Mouse (Mus musculus): Measurements from ENCODE around the gene Dclre1c.
"Not testable (repeated sequence)": the region's sequence is repeated elsewhere in the genome, so short reads cannot be mapped to it uniquely, and the experiment has no call there.

The Dclre1c gene

DNA sequence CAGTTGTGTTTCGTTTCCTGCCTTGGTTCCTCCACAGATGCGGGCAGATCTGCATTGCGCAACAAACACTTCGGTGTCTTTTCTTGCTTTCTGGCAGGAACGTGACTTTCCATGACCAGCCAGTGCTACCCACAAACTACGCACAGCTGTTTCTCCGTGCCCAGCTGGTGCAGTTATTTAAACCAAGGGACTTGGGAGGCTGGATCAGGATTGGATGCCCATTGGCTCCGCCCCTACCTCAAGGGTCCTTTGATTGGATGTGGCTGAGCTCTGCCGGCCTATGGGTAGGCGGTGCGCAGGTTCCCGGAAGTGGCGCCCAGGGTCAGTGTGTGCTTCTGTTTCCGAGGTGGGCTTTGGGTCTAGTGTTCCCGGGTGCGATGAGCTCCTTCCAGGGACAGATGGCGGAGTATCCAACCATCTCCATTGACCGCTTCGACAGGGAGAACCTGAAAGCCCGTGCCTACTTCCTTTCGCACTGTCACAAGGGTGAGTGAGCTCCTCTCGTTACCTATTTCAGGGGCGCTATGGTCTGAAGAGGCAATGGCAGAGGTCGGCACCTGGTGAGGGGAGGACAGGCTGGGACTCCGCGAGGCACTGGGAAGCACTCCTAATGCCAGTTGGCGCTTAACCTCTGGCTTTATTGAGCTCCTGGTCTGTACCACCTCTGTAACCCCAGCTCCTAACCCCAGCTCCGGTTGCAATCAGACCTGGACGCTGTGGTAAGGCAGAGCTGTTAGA, at the start of gene Dclre1c:
Gene Dclre1c (plus strand): TSS at position 291 of the 738 bp plus-strand sequence.
- DNase-seq (ENCODE audit: low read depth, low spot score) = peak; percentile 79

DNA sequence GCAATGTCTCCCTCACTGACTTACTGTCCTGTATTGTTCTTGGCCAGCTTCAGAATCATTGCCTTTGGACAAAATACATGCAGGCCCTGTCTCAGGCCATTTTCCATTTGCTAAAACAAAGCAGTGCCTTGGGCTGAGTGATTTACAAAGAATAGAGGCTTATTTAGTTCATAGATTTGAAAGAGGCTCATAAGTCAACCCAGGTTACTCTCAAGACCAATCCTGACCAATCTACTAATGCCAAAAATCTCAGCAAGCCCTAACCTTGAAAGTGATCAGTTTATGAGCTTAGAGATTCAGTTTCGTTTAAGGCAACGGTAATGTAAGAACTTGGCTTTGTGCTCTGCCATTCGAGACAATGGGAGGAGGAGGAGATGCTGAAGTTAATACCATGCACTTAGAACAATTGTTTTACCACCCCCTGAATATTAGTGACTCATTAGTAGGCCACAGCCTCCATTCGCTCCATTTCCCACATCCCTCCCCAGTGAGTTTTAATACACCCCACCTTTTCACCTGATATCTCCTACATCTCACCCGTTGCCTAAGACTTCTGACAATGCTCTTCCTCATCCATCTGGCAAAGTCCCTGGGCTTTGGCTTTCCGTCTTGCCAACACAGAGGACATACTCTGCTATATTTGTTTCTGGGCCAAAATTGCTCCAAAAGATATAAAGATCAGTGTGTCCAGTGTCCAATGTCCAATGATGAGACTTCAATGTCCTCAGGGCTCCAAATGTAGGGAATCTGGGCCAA, 36.6 kb upstream of the Dclre1c start:
- DNase-seq (ENCODE audit: low read depth, low spot score) = no peak

DNA sequence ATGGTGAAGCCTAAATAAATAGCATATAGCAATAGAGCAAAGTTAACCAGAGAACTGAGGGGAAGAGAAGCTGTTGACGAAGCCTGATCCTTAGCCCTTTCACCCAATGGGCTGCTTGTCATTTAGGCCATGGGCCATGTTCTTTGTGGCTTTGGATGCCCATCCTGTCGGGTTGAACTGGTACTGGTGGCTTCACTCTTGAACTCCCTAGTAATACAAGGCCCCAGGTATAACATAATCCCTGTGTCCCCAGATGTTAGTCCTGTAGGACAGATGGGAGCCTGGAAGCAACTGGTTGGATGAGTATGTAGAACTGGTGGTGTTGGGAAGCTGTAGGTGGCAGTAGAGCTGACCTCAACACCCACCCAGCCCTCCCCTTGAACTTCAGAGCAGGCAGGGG, 32.0 kb upstream of the Dclre1c start:
- no peak for DNase-seq (ENCODE audit: low read depth, low spot score)

DNA sequence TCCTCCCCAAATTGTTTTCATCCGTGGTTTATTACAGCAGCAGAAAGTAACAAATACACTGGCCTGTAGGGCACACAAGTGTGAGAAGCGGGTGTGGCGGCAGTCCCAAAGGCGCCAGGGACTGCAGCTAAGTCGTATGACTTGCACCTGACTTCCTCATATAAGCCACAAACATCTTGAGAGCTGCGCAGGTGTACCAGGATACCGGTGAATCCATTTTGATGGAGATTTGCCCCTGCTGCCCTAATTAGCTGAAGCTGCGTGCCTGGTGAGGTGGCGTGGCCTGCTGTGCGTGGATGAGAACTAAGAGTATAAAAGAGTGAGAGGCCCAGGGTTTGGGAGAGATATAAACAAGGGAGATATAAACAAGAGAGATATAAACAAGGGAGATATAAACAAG, 26.8 kb upstream of the Dclre1c start, which contains the start of gene Olah:
Gene Olah (minus strand): TSS at position 101 of the 400 bp plus-strand sequence.
- DNase-seq (ENCODE audit: low read depth, low spot score) = not testable (repeated sequence)

DNA sequence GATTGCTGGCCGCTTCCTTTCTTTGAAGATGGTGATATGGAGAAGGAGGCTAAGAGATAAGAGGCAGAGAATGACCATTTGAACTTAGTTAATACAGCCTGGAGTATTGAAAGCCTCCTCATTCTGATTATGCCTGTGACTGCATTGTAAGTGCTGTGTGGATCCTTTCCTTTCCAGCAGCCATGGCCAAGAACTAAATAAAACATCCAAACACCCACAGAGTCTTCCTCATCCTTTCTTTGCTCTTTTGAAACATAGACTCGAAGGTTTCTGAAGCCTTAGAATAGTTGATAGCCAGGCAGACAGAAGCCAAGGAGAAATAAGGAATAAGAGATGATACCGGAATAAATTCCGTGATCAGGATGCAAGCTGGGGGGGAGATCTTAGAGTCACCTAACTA, 17.9 kb upstream of the Dclre1c start:
- no peak for DNase-seq (ENCODE audit: low read depth, low spot score)

DNA sequence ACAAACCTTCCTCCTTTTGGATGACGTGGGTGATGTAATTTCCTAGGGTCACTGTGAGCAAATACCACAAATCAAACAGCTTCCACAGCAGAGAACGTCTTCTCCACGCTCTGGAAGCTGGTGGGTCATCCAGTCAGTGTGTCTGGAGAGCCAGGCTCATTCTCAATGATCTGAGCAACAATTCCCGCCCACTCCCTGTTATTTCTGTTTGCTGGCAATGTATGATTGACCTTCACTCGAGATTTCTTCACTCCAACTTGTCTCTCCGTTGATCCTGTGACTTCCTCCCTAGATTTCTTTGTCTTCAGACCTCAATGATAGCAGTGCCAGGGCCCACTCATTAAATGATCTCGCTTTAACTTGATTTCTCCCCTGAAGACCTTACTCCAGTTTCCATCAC, 16.2 kb upstream of the Dclre1c start:
- DNase-seq (ENCODE audit: low read depth, low spot score) = no peak

DNA sequence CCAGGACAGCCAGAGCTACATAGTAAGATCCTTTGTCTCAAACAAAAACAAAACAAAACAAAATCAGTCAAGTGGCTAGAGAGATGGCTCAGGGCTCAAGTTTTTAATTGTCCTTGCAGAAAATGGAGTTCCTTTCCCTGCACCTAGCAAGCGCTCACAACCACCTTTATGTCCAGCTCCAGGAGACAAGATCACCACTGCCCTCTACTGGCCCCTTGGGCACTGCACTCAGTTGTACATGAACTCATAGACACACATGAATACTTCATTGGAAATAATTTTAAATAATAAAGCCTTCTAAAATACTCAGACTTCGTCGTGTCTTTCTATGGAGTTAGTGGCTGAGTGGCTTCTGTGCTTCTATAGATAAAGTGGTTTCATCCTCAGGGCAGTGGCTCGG, 9.7 kb upstream of the Dclre1c start:
- no peak for DNase-seq (ENCODE audit: low read depth, low spot score)

DNA sequence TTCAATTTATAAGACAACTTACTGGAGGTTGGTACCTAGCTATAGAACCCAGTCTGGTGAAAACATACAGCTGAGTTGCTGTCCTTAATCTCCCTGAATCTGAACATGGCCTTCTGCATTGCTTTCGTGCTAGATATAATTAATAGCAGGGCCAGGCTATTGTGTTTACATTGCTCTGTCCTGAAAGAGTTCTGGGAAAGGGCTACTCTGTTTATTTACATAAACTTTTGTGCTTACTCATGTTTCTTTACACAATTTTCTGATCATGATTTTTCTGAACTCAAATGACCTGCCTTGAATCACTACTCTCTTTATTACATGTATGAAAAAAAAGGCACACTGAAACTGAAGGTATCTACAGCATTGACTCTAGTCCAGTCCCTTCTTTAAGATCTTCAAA, 8.3 kb upstream of the Dclre1c start:
- no peak for DNase-seq (ENCODE audit: low read depth, low spot score)

DNA sequence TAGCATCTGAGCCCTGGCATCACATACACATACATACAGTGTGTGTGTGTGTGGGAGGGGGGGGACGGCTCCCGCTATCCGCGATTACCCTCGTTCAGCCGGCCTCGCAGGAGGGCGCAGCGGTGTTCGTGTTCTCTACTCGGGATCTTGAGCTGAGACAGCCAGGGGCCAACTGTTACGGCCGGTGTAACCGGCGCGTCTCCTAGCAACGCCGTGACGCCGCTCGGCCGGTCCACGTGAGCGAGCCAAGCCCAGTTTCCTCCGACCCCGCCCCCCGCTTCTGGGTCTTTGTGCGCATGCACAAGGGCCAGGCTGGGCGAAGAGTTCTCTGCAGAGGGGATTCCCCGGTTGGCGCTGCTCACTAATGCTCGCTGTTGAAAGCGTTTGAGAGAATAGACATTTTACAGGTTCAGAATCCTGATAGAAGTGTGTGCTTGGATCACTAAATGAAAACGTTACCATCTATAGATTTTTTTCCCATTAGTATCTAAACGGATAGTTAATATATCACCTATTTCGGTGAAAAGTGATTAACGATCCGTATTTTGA, 5.0 kb upstream of the Dclre1c start:
- DNase-seq (ENCODE audit: low read depth, low spot score) = peak; percentile 63

DNA sequence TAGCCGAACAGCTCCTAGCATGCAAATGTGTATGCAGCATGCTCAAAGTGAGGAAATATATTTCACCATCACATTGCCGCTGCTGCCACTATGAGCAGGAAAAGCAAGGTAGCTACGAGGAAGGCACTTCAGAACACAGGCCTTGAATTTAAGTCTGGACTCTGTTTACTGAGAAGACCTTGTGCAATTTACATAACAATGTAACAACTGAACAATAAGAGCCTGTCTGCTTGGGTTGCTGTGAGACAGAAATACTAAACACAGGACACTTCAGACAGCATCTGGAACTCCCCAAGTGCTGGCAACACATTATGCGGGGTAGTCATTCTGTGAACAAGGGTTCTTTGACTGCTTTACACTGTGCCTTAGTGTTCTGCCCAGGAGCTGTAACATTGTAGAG, 3.8 kb upstream of the Dclre1c start:
- DNase-seq (ENCODE audit: low read depth, low spot score) = no peak

DNA sequence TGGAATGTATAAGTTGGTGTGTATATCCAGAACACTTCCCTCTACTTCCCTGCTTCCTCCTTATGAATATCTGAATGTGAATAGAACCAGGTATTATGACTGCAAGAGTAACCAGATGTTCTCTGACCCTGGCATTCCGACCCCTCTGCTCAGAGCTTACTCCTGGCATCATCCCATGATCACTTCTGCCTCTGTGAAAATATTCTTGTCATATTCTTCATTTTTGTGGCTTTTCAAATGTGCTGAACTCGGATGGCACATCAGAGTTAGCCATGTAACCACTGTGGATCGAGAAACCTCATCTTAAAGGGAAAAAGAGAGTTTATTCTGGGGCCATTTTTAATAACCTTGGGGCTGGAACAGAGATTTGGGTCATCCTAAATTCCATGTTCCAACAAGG, 1.4 kb upstream of the Dclre1c start, which contains the start of gene Meig1:
Gene Meig1 (minus strand): TSS at position 101 of the 400 bp plus-strand sequence.
- DNase-seq (ENCODE audit: low read depth, low spot score) = no peak

DNA sequence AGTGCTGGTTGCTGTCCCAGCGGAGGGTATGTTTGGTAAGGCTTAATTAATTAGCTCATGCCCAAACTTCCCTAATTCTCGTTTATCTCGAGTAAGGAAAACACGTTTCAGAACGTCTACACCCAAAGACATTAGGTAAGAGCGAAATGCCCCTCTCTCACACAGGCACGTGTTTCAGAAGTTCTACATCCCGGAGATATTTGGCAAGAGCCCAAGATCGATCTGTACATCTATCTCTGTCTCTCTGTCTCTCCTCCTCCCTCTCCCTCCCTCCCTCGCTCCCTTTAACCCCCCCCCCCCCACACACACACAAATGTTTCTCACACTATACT, 614 bp downstream of the Dclre1c start:
- no peak for DNase-seq (ENCODE audit: low read depth, low spot score)

DNA sequence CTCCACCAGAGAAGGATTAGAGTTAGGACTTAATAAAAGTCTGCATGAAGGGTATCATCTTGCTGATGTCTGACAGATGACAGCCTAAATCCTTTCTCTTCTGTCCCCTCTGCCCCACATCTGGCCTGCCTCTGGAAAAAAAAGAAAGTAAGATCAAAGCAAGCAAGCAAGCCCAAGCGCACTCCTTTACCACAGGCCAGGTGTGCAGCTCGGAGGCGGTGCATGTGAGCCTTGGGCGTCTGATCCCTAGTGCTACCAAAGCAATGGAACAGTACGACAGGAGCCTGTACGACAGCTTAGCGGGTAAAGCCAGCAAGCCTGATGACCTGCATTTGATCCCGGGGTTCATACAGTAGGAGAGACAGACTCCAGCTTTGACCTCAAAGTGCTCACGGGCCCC, 7.0 kb downstream of the Dclre1c start:
- DNase-seq (ENCODE audit: low read depth, low spot score) = no peak

DNA sequence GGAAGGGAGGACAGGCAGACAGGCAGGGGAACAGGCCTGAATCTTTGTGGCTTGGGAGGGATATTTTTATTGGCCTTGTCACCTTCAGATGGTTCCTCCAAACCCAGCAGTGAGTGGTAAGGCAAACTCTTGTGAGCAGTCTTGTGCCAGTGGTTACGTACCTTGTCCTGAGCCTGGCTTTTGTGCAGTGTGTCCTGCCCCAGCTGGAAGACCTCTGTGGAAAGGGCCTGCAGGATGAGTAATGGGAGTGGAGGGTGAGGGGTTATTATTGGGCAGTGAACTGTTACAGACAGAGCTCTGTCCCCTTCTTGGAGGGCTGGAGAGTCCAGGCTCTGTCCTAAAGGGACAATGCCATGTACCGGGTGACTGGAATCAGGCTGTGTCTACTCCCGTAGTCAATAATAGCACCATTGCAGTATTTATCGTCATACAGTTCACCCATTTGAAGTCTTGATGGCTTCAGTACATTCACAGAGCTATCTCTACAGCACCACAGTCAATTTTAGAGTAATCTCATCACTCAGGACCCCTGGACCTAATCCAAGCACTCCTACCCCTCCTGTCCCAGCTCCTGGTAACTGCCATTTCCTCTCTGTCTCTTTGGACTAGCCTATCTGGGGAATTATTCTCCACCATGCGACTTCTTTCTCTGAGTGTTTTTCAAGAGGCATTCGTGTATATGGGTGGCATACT, 11.6 kb downstream of the Dclre1c start:
- DNase-seq (ENCODE audit: low read depth, low spot score) = no peak

DNA sequence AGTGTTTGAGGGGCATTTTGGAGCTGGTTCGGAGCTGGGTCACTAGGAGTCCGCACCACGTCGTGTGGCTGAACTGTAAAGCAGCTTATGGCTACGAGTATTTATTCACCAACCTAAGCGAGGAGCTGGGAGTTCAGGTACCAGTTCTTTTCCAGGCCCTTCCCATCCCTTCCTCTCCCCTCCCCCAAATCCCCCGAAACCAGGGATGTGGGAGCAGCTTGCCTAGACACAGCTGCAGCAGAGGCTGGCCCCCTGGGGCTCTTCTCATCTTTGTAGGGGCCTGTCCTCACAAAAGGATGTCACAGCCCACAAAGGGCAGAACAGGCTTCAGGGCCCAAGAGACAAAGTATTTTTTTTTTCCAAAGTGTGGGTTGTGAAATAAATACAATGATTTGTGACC, 14.0 kb downstream of the Dclre1c start:
- DNase-seq (ENCODE audit: low read depth, low spot score) = no peak

DNA sequence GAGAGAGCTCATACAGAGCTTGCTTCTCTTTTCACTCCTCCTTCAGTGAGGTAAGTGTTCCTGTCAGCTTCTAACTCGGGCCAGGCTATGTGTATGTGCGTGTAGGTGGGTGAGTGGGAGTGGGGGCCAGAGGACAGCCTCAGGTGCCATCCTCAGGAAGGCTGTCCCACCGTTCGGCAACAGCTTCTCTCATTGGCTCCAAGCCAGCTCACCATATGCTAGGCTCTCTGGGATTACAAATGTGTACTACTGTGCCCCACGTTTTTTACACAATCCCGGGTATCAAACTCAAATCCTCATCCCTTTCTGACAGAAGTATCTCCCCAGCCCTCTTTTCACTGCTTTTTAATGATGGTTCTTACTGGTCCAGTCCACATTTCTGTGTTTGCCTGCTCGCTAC, 20.3 kb downstream of the Dclre1c start:
- no peak for DNase-seq (ENCODE audit: low read depth, low spot score)

DNA sequence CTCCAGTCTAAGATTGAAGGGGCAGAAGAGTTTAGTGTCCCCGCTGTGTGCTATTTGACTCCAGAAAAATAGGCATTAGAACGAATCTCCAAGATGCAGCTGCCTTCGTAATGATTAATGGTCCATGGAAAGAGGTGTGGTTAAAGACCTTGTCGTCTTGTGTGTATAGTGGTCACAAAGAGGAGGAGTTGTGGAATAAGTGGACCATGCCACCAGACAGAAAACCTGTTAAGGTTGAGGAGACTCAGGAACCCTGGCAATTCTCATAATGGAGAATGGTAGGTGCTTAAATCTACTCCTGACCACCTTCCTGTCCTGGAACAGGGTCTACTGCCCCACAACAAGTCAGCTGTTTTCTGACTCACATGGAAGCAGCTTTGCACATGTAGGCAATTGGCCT, 22.1 kb downstream of the Dclre1c start:
- no peak for DNase-seq (ENCODE audit: low read depth, low spot score)

DNA sequence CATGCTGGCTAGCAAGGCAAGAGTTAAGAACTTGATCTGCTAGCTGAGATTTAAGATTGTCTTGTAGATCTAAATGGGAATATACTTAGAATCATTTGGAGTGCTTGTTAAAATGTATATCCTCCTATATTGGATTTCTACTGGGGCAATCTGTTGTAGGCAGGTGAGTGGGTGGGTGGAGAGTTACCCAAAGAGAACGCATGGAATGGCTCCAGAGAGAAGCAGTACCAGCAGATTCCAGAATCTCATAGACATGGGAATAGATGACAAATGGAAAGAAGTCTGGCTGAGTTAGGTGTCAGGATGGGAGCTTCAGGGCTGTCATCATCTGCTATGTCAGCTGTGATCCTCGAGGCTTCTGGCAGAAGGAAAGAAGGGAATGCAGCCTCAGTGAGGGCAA, 25.5 kb downstream of the Dclre1c start:
- no peak for DNase-seq (ENCODE audit: low read depth, low spot score)

DNA sequence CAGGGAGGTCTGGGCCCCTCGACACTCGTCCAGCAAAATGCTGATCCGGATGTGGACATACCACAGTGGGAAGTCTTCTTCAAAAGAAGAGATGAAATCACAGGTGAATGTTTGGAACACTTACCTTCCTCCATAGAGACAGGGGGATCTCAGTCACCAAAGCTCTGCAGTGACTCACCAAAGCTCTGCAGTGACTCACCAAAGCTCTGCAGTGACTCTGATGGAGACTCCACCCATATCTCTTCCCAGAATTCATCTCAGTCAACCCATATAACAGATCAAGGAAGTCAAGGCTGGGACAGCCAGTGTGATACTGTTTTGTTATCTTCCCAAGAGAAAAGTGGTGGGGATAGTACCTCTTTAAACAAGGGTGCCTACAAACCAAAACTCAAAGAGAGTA, 29.2 kb downstream of the Dclre1c start:
- no peak for DNase-seq (ENCODE audit: low read depth, low spot score)

DNA sequence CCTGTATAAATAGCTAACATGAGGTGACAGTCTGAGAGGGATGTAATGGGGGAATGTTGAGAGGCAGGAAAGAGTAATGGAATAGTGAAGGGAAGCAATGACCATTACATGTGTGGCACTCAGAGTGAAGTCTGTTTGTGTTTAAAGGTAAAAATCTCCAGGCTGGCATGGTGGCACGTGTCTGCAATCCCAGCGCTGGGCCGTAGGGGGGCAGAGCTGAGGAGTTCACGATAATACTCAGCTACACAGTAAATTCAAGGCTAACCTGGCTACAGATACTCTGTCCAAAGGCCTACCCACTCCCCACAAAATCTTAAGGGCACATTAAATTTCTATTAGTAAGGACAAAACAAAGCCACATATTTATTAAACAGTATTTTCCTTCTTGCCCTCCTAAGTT, 32.7 kb downstream of the Dclre1c start:
- DNase-seq (ENCODE audit: low read depth, low spot score) = no peak

DNA sequence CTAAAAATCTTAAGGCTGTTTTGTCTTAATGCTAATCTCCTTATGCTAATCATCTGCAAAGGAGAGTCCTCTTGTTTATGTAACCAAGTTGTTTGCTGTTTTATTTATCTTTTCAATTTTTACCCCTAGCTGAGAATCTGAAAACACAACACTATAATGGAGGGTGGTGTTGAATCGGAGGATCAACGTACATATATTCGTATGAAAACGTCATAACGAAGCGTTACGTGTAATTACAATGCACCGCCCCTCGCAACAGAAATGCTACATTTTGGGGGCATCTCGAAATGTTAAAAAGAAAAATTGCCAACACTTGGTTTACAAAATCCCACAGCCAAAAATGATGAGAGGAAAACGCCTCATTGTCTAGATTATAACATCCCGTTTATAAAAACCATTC, 50.0 kb downstream of the Dclre1c start:
- no peak for DNase-seq (ENCODE audit: low read depth, low spot score)

DNA sequence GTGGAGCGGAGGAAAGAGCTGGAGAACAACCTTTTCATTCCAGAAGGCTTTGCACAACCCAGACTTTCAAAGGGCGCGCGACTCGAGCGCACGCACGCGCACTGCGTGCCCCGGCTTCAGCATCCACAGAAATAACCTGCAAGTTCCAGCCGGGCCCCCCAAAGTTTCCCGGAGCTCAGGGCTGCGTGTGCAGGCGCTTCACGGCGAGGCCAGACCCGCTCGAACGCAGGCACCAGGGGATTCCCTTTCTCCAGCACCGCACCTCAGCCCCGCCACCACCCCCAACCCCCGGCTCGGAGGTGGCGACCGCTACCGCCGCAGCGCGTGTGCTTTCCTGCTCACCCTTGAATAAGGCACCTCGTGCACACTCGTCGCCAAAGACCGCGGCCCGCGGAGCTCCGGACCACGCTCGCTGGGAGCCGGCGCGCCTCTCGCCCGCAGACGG, 50.5 kb downstream of the Dclre1c start:
- DNase-seq (ENCODE audit: low read depth, low spot score) = peak; percentile 34
